Mouse (Mus musculus) G1E (cell line): Measurements from ENCODE around the gene Irgm1. TPM values are rescaled to one million over a fixed set of nuclear protein-coding genes. Genes with fewer than 3 reads are reported as not detected.
"Not testable (repeated sequence)": the region's sequence is repeated elsewhere in the genome, so short reads cannot be mapped to it uniquely, and the experiment has no call there.

Source experiments
- ATAC-seq: 2 replicates; pipeline ENCODE4 v1.8.0; 2016; ENCODE audit warnings: mild to moderate bottlenecking; ENCODE audit not compliant: insufficient number of reproducible peaks, poor library complexity, low FRiP score, severe bottlenecking; ENCODE audit errors: extremely low read depth
- DNase-seq: peaks from one replicate; pipeline ENCODE4 v3.0.0; 2012; ENCODE audit warnings: low spot score
- H3K27me3 ChIP-seq: 2 replicates; pipeline ENCODE4 v1.6.1; 2012; ENCODE audit warnings: mild to moderate bottlenecking, low read length, inconsistent platforms; ENCODE audit not compliant: insufficient read depth
- H3K36me3 ChIP-seq: replicated peaks from 2 replicates; pipeline ENCODE3; 2012; ENCODE audit warnings: mild to moderate bottlenecking, inconsistent platforms
- H3K4me1 ChIP-seq: 2 replicates; pipeline ENCODE4 v1.6.1; 2012; ENCODE audit warnings: low read depth, low read length, inconsistent platforms, mixed read lengths; ENCODE audit not compliant: insufficient read depth
- H3K4me3 ChIP-seq: 2 replicates; pipeline ENCODE4 v1.5.1; 2012; ENCODE audit warnings: low read depth, mild to moderate bottlenecking, inconsistent platforms, low read length, moderate library complexity, mixed read lengths
- H3K9me3 ChIP-seq: replicated peaks from 2 replicates; pipeline ENCODE4 v1.6.1; 2012; ENCODE audit warnings: inconsistent platforms
- CTCF ChIP-seq: IDR thresholded peaks from 2 replicates; pipeline ENCODE4 v1.5.1; 2012; ENCODE audit warnings: low read depth, low read length, inconsistent platforms, mixed read lengths
- GATA1 ChIP-seq: IDR thresholded peaks from 2 replicates; pipeline ENCODE4 v1.6.1; 2012; ENCODE audit warnings: borderline replicate concordance, low read length, inconsistent platforms, mixed read lengths
- GATA2 ChIP-seq: IDR thresholded peaks from 2 replicates; pipeline ENCODE4 v1.6.1; 2012; ENCODE audit warnings: low read depth, low read length, inconsistent platforms, borderline replicate concordance
- POLR2AphosphoS5 ChIP-seq: IDR thresholded peaks from 2 replicates; pipeline ENCODE4 v1.6.1; 2012; ENCODE audit warnings: low read depth, low read length, inconsistent platforms; ENCODE audit not compliant: insufficient replicate concordance
- TAL1 ChIP-seq: conservative IDR thresholded peaks from 2 replicates; pipeline ENCODE4 v1.6.1; 2012; ENCODE audit warnings: low read depth, low read length, inconsistent platforms, mixed read lengths
- polyA plus RNA-seq: library from polyadenylated mRNA; stranded (reverse); fragments of >175 nt; gene quantifications from 2 replicates; pipeline ENCODE4 v1.2.3, GENCODE M21; 2012
- total RNA-seq, 2 experiments: library from RNA; stranded (forward) in 1 of 2; stranded (reverse) in 1 of 2; fragments of 200-1000 nt in 1 of 2; fragments of >200 nt in 1 of 2; fragmentation: Nextera tagmentation in 1 of 2; gene quantifications; 2 replicates each; pipeline ENCODE4 v1.2.3; 2014 to 2017

The Irgm1 gene
- total and polyA plus RNA-seq, 3 experiments, result 2.9 to 75.4 (median 39.3) TPM

- H3K27me3 ChIP-seq, result no peaks in the 10 kb centered on the region
- H3K9me3 ChIP-seq, result no peaks in the 10 kb centered on the region
- peak overlapping the region; percentile 67 for H3K4me3 ChIP-seq
- peaks cover 44% of the 10 kb centered on the region for H3K4me1 ChIP-seq
- TF ChIP-seq CTCF, result no peak
- no peak for TF ChIP-seq GATA1
- no peak for TF ChIP-seq TAL1
- TF ChIP-seq GATA2, result no peak
- TF ChIP-seq POLR2AphosphoS5, result no peak
- ATAC-seq (peak; percentile 38; the same call in 1 of the 2 replicates), DNase-seq (peak; percentile 35)
- no peaks in the 10 kb centered on the region for H3K36me3 ChIP-seq
These were observed 37.5 kb downstream of the Irgm1 start for GRCm38 (mm10) chr11:48833731-48834639.

GRCm38 (mm10) chr11:48833078-48833730 lies 38.3 kb downstream of the Irgm1 start:
- no peak for TF ChIP-seq TAL1
- no peak for TF ChIP-seq GATA1
- TF ChIP-seq CTCF, result no peak
- no peak for TF ChIP-seq POLR2AphosphoS5
- TF ChIP-seq GATA2, result no peak
- H3K9me3 ChIP-seq, result 0 out of 2 replicates have a peak, but pooled peaks cover 3% of the 10 kb centered on the region
- H3K4me1 ChIP-seq, result peaks cover 40% of the 10 kb centered on the region
- DNase-seq (no peak), ATAC-seq (no peak)
- H3K4me3 ChIP-seq, result peak overlapping the region; percentile 67
- no peaks in the 10 kb centered on the region for H3K36me3 ChIP-seq
- no peaks in the 10 kb centered on the region for H3K27me3 ChIP-seq

DNA sequence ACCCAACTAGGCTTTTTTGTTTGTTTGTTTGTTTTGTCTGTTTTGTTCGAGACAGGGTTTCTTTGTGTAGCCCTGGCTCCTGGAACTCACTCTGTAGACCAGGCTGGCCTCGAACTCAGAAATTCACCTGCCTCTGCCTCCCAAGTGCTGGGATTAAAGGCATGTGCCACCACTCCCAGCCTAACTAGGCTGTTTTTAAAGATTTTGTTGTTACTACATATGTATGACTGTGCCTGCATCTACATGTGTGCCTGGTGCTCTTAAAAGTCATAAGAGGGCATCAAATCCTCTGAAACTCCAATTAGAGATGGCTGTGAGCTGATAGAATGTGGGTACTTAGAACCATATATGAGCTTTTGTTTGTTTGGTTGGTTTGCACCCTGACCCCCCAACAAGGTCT lies 40.2 kb downstream of the Irgm1 start:
- no peak for ATAC-seq
- DNase-seq, result no peak
- H3K27me3 ChIP-seq, result no peaks in the 10 kb centered on the region
- peaks cover 7% of the 10 kb centered on the region for H3K9me3 ChIP-seq
- no peaks in the 10 kb centered on the region for H3K36me3 ChIP-seq
- H3K4me1 ChIP-seq, result peaks cover 25% of the 10 kb centered on the region
- no peak overlapping the region for H3K4me3 ChIP-seq
- no peak for TF ChIP-seq GATA2
- TF ChIP-seq POLR2AphosphoS5, result no peak
- no peak for TF ChIP-seq CTCF
- no peak for TF ChIP-seq GATA1
- no peak for TF ChIP-seq TAL1

- Histone ChIP-seq H3K27me3 (no peaks in the 10 kb centered on the region), H3K4me1 (peaks cover 20% of the 10 kb centered on the region), H3K36me3 (no peaks in the 10 kb centered on the region), H3K4me3 (no peak overlapping the region), H3K9me3 (peaks cover 7% of the 10 kb centered on the region)
- no peak for ATAC-seq
- DNase-seq, result no peak
- no peak for TF ChIP-seq CTCF
- no peak for TF ChIP-seq TAL1
- TF ChIP-seq POLR2AphosphoS5, result no peak
These were observed 41.2 kb downstream of the Irgm1 start for GRCm38 (mm10) chr11:48830279-48830678.

DNA sequence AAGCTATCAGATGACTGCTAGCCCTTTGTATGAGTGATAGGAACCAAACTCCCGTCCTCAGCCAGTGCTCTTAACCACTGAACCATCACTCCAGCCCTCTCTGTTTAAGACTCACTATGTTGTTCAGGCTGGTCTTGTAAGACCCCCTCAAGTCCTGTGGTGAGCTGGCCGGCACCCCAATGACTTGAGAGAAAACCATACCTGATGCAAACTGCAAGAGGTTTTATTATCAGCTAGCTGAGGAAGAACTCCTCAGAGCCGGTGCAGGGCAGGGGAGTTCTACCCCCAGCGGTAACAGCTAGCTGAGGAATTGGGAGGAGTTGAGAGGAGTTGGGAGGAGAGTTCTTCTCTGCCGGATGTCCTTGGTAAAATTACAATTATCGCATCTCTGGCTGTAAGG lies 43.6 kb downstream of the Irgm1 start:
- Histone ChIP-seq H3K27me3 (no peaks in the 10 kb centered on the region), H3K4me3 (no peak overlapping the region), H3K36me3 (no peaks in the 10 kb centered on the region), H3K9me3 (peaks cover 7% of the 10 kb centered on the region), H3K4me1 (peaks cover 28% of the 10 kb centered on the region)
- TF ChIP-seq CTCF (no peak), GATA1 (no peak), TAL1 (no peak), GATA2 (no peak), POLR2AphosphoS5 (no peak)
- ATAC-seq, result no peak
- DNase-seq, result no peak

- H3K4me1 ChIP-seq, result peaks cover 30% of the 10 kb centered on the region
- no peak for TF ChIP-seq POLR2AphosphoS5
- TF ChIP-seq TAL1, result no peak
- TF ChIP-seq GATA1, result no peak
- TF ChIP-seq GATA2, result no peak
- no peak for TF ChIP-seq CTCF
- no peak for ATAC-seq
- no peak for DNase-seq
- no peaks in the 10 kb centered on the region for H3K36me3 ChIP-seq
- H3K27me3 ChIP-seq, result no peaks in the 10 kb centered on the region
- H3K9me3 ChIP-seq, result peaks cover 7% of the 10 kb centered on the region
- peak overlapping the region; percentile 68 for H3K4me3 ChIP-seq
These were observed 44.8 kb downstream of the Irgm1 start for GRCm38 (mm10) chr11:48826752-48827096.

- not testable (repeated sequence) for H3K9me3 ChIP-seq, DNase-seq, H3K27me3 ChIP-seq, ATAC-seq, H3K36me3 ChIP-seq
- H3K4me1 ChIP-seq, result peaks cover 32% of the 10 kb centered on the region
- peak within 1 kb of the TSS; percentile 68 for H3K4me3 ChIP-seq
These were observed 45.3 kb downstream of the Irgm1 start, which contains the start of the genes Trim7 and Gm12184 for GRCm38 (mm10) chr11:48825979-48826751. Gene Trim7, plus strand, starts transcription at chr11:48826140. Gene Gm12184, minus strand, starts transcription at chr11:48826655.
